Mouse (Mus musculus) right cerebral cortex, postnatal 36 days (tissue): Measurements from ENCODE around the gene Gpx6.

Source experiments
- DNase-seq, 2 experiments: peaks; one replicate each; pipeline ENCODE4 v3.0.0; 2022; ENCODE audit warnings: low spot score in 2 of 2, mixed read lengths in 1 of 2

The Gpx6 gene

GRCm38 (mm10) chr13:21311926-21312325 is at the start of gene Gpx6:
Gene Gpx6, plus strand, starts transcription at chr13:21312125.
- no peak for DNase-seq

GRCm38 (mm10) chr13:21262787-21263461 is 49.0 kb upstream of the Gpx6 start:
- no peak for DNase-seq

- no peak for DNase-seq
Measured at GRCm38 (mm10) chr13:21263910-21264309, 48.0 kb upstream of the Gpx6 start.

- no peak for DNase-seq
Measured at GRCm38 (mm10) chr13:21264366-21264765, 47.6 kb upstream of the Gpx6 start.

GRCm38 (mm10) chr13:21265736-21266135 is 46.2 kb upstream of the Gpx6 start:
- DNase-seq = no peak

GRCm38 (mm10) chr13:21267541-21267940 is 44.4 kb upstream of the Gpx6 start:
- DNase-seq = no peak

GRCm38 (mm10) chr13:21268262-21268661 is 43.7 kb upstream of the Gpx6 start:
- no peak for DNase-seq

- DNase-seq = no peak
Measured at GRCm38 (mm10) chr13:21275021-21275814, 36.7 kb upstream of the Gpx6 start.

- DNase-seq = peak; percentile 79 to 89
Measured at GRCm38 (mm10) chr13:21275815-21276550, 35.9 kb upstream of the Gpx6 start.

GRCm38 (mm10) chr13:21276551-21276950 is 35.4 kb upstream of the Gpx6 start:
- no peak for DNase-seq

GRCm38 (mm10) chr13:21279076-21279475 is 32.8 kb upstream of the Gpx6 start:
- no peak for DNase-seq

GRCm38 (mm10) chr13:21279559-21279958 is 32.4 kb upstream of the Gpx6 start:
- peak; percentile 74 to 82 for DNase-seq

- no peak for DNase-seq
Measured at GRCm38 (mm10) chr13:21292631-21293030, 19.3 kb upstream of the Gpx6 start, which contains the start of gene Gpx5. Gene Gpx5, minus strand, starts transcription at chr13:21292731.

GRCm38 (mm10) chr13:21298557-21298956 is 13.4 kb upstream of the Gpx6 start:
- DNase-seq = no peak

- no peak for DNase-seq
Measured at GRCm38 (mm10) chr13:21304483-21305066, 7.3 kb upstream of the Gpx6 start.

- no peak for DNase-seq
Measured at GRCm38 (mm10) chr13:21309788-21310187, 2.1 kb upstream of the Gpx6 start.

- no peak for DNase-seq
Measured at GRCm38 (mm10) chr13:21312854-21313253, 929 bp downstream of the Gpx6 start.

- no peak for DNase-seq
Measured at GRCm38 (mm10) chr13:21313903-21314302, 2.0 kb downstream of the Gpx6 start.

- DNase-seq = no peak
Measured at GRCm38 (mm10) chr13:21320262-21320661, 8.3 kb downstream of the Gpx6 start.

GRCm38 (mm10) chr13:21321890-21322494 is 10.1 kb downstream of the Gpx6 start:
- peak; percentile 8 to 12 for DNase-seq
